Mouse (Mus musculus): Measurements from ENCODE around the gene Cops8.
A peak's percentile ranks its signal among the peaks of the same experiment; 100 is the strongest.

DNA sequence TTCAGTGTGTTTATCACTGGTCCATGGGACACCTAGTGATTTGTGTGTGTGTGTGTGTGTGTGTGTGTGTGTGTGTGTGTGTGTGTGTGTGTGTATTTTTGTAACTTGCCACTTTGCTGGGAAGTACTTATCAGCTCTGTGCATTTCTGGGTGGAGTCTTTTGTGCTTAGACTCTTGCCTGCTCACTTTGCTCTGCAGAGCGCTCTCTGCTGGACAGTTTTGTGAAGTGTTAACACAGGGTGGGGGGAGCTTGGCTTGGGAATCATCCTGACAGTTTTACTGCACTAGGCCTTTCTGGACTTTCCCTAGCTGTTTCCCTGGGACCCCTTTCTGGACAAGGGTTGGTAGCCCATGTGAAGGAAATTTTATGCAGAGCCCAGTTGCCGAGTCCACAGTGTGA is 12.0 kb upstream of the Cops8 start:
- TF ChIP-seq CTCF (conservative IDR thresholded peaks at IDR 0.05 in 1 of 2, IDR thresholded peaks at IDR 0.05 in 1 of 2; ENCODE audit: low read depth in 2 of 2, low read length in 2 of 2), result peak in 1 of 2 experiments; percentile 69; a peak in 3 of 4 replicates
- no peak for TF ChIP-seq ZMIZ1 (IDR thresholded peaks at IDR 0.05; ENCODE audit: low read depth, low read length)
- TF ChIP-seq CHD2 (IDR thresholded peaks at IDR 0.05; ENCODE audit: low read length), result no peak
- no peak for TF ChIP-seq MAX (IDR thresholded peaks at IDR 0.05; ENCODE audit: low read length)

Measured in CH12.LX (cell line).